Mouse (Mus musculus) right cerebral cortex, postnatal 36 days (tissue): ENCODE data around the gene Mif4gd.

Experiments used
- DNase-seq, 2 experiments: peaks; one replicate each; pipeline ENCODE4 v3.0.0; 2022; ENCODE audit warnings: low spot score in 2 of 2, mixed read lengths in 1 of 2

Mif4gd gene

DNA sequence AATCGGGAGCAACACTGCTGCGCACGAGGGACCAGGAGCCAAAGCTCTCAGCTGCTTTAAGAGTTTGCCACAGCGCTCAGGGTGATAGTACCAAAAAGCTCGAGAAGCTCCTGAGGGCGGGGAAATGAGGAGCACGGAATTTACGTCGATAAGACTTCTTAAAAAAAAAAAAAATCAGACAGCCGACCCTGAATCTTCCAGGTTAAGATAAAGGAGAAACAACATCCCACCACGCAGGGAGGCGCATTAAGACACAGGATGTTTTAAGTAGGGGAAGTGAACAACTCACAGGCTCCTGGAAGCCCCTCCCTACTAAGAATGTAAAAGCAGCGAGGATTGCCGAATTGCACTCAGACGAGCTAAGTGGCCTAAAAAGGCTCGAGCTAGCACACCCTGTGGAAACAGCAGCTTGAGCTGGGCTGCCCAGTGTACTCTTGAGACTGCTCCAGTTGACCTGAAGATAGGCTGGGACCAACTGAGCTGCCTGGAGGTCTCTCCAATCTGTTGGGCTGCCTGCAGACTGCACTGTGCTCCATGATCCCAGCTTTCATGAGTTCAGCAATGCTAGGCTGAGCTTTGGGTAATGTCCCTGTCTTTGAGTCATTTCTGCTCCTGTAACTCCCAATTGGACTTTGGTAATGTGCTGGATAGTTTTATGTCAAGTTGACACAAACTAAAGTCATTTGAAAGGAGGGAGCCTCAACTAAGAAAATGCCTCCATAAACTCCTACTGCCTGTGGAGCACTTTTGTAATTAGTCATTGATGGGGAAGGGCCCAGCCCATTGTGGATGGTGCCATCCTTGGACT is 573 bp upstream of the Mif4gd start:
- no peak for DNase-seq

DNA sequence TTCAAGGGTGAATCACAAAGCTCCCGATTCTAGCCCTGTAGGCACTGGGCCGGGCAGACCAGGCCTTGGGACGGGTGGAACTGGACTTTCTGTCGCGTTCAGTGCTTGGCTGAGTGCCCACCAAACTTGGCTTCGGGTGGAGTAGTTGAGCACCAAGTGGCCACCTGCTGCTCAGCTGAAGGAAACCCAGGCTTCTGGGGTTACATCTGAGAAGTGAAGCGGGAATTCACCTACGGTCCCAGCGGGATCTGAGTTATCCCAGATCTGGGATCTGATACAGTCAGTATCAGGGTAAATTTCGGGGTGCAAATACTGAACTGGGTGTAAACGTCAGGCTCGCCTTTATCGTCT is 735 bp downstream of the Mif4gd start:
- peak in 1 of 2 experiments; percentile 43 for DNase-seq

DNA sequence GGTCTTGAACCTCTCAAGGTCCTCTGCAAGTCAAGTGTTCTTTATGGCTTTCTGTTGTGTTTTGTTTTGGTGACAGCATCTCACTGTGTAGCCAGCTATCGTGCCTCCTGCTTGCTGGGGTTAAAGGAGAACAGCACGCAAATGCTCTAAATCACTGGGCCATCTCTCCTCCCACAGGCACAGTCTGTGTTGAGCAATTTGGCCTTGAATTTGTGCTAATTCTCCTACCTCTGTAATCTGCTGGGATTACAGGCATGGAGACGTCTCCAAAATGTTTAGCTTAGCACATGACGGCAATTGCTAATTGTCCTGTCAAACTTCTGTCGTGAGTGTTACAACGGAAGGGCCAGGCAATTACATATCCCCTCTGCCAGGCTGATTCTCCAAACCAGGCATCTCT is 1.6 kb downstream of the Mif4gd start:
- DNase-seq = no peak

- DNase-seq = no peak
Observed at GRCm38 (mm10) chr11:115609576-115609975, 3.2 kb downstream of the Mif4gd start.

GRCm38 (mm10) chr11:115608421-115609399 is 4.1 kb downstream of the Mif4gd start:
- no peak for DNase-seq

GRCm38 (mm10) chr11:115606733-115607132 is 6.0 kb downstream of the Mif4gd start:
- DNase-seq = no peak

- DNase-seq = no peak
Observed at GRCm38 (mm10) chr11:115604304-115604696, 8.5 kb downstream of the Mif4gd start.

DNA sequence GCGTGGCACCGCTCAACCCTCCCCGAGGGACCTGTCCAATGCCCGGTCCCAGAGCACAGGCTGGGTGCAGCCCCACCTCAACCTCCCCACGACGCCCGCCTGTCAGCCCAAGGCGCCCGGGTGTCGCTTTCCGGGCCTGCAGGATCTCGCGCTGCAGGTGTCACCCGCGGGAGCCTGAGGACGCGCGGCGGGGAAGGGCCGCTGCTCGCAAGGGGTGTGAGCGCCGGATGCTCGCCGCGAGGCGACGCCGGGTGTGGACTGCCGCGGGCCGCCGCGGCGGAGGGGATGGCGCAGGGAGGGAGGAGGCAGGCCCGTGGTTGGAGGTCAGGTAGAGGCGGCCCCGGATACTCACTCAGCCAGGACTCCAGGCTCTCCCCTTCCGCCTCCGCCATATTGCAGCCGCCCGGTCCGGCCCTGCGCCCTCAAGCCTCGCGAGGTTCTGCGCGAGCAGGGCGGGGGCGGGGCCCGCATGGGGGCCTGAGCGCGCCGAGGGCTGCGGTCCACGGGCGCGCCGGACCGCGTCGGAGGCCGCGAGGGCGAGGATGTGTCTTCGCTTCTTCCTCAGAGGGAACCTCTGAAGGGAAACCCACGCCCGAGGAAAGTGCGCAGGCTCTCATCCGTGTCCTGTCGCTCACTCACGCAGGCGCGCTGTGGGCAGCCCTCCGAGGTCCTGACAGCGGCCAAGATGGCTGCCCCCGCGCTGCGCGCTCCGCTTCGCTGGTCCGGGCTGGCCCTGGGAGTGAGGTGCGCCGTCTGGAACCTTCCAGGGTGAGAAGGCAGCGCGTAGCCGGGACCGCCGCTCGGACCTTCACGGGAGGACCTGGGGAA is 9.1 kb downstream of the Mif4gd start, which contains the start of the genes Mrps7 and Gga3:
TSS of gene Mrps7 (plus strand) at position 450 of the 828 bp plus-strand sequence.
TSS of gene Gga3 (minus strand) at position 576 of the 828 bp plus-strand sequence.
- DNase-seq = peak; percentile 78 to 83

DNA sequence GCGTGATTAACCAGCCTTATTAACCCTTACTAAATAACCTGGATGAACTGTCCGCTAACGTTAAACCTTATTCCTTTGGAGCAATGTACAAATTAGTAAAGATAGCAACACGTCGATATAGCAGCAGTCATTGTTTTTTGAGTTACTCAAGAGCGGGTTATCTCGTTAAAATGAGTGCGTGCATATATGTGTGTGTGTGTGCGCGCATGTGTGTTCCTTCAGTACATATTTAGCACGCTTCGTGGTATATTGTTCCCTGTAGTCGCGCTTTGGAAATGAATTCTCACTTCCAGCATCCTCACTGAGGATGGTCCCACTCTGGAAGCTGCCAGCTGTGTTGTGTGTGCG is 9.7 kb downstream of the Mif4gd start:
- DNase-seq = no peak

GRCm38 (mm10) chr11:115601174-115601573 is 11.6 kb downstream of the Mif4gd start:
- DNase-seq = no peak

GRCm38 (mm10) chr11:115600743-115601142 is 12.0 kb downstream of the Mif4gd start:
- DNase-seq = no peak

DNA sequence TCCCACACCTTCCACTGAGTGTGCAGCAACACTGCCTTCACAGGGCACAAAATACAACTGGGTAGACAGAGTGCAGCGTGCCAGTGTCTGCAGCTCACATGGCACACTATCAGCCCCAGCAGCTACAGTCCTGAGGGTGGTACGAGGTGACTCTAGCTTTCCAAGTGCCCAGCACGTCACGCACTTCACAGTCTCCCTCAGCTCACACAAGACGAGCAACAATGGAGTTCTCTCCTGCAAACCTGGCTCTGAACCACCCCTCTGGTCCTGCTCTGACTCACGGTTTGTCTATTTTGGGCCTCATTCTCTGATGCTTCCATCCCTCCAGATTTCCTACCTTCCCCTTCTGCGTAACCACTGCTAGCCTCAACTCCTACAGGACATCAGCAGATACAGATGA is 13.0 kb downstream of the Mif4gd start:
- peak in 1 of 2 experiments; percentile 42 for DNase-seq

DNA sequence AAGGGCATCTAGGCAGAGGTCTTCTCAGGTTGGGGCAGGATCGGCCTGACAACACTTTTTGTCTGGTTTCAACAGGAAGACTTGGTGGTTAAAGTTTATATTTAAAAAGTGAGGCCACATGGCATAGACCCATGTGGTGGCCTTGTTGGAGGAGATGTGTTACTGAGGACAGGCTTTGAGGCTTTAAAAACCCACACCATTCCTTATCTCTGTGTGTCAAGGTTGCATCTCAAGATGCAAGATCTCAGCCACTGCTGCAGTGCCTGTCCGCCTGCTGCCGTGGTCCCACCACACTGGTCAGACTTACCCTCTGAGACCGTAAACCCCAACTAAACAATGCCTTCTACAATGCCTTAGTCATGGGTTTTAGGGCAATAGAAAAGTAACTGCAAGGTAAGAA is 14.5 kb downstream of the Mif4gd start:
- DNase-seq = no peak

- no peak for DNase-seq
Observed at GRCm38 (mm10) chr11:115595209-115595608, 17.6 kb downstream of the Mif4gd start.

DNA sequence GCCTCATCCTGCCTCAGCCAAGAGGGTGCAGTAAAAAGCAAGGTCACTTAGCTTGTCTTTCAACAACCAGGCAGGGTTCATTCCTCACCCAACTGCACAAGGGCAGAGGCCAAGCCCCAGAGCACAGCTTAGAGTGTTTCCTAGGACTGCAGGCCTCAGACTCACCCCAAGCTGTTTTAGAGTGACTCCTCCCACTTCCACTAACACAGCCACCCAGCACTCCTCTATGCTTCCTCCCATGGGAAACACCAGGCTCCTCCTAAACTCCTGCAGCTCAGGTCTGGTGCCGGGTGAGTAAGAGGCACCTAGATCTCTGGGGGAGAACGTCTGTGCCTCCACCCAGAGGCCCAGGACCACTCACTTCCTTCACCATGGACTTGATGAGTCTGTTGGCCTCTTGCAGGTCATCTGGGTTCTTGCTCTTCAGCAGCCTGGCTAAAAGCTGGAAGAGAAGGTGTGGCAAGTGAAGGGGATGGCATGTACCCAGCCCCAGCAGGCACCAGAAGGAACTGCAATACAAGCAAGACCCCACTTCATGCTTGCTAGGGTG is 22.2 kb downstream of the Mif4gd start:
- DNase-seq = no peak

GRCm38 (mm10) chr11:115587984-115588383 is 24.8 kb downstream of the Mif4gd start:
- DNase-seq = no peak

DNA sequence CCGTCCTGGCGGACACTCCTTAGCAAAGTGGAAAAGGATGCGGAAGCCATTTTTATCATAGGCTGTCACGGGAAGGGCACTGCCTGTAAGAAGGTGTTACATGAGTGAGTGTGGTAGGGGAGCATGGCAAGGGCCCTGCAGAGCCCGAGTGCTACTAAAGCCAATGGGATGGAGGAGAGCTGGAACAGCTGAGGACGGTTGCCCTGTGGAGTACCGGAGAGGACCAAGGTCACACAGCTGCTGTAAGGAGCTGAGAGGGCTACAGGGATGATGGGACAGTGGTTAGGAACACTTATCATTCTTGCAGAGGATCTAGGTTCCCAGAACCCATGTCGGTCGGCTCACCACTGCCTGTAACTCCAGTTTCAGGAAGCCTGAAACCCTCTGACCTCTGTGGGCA is 26.4 kb downstream of the Mif4gd start:
- no peak for DNase-seq

- no peak for DNase-seq
Observed at GRCm38 (mm10) chr11:115585573-115586100, 27.1 kb downstream of the Mif4gd start.

- DNase-seq = no peak
Observed at GRCm38 (mm10) chr11:115584376-115585073, 28.2 kb downstream of the Mif4gd start.

- DNase-seq = no peak
Observed at GRCm38 (mm10) chr11:115582913-115583606, 29.7 kb downstream of the Mif4gd start.
